Mouse (Mus musculus) myocyte (in vitro differentiated cells): ENCODE data around the gene Klk12. TPM values are rescaled to one million over a fixed set of nuclear protein-coding genes. Genes with fewer than 3 reads are reported as not detected.

Experiments
- H3K27me3 ChIP-seq: one replicate; pipeline ENCODE4 v1.6.1; 2011; ENCODE audit not compliant: control insufficient read depth, insufficient read depth, insufficient read length
- H3K36me3 ChIP-seq: one replicate; pipeline ENCODE4 v1.6.1; 2011; ENCODE audit not compliant: control insufficient read depth, insufficient read depth
- H3K4me2 ChIP-seq: one replicate; pipeline ENCODE4 v1.6.1; 2011; ENCODE audit warnings: low read depth, control low read depth
- H3K4me3 ChIP-seq: one replicate; pipeline ENCODE4 v1.5.1; 2011; ENCODE audit warnings: mild to moderate bottlenecking, control low read depth, moderate library complexity
- H3K79me2 ChIP-seq: one replicate; pipeline ENCODE4 v1.6.1; 2011; ENCODE audit not compliant: control insufficient read depth, insufficient read depth
- H3ac ChIP-seq: one replicate; pipeline ENCODE4 v1.6.1; 2011; ENCODE audit not compliant: control insufficient read depth, insufficient read length
- CEBPB ChIP-seq: IDR thresholded peaks from 2 replicates; pipeline ENCODE4 v1.6.1; 2011; ENCODE audit warnings: mild to moderate bottlenecking, moderate library complexity; ENCODE audit not compliant: poor library complexity, insufficient read depth, severe bottlenecking
- E2F4 ChIP-seq: IDR thresholded peaks from one replicate; pipeline ENCODE4 v1.6.1; 2011; ENCODE audit warnings: mild to moderate bottlenecking, control low read depth, moderate library complexity; ENCODE audit not compliant: insufficient read depth
- MAX ChIP-seq: IDR thresholded peaks from one replicate; pipeline ENCODE4 v1.6.1; 2011; ENCODE audit warnings: low read depth, mild to moderate bottlenecking, control low read depth
- MYOD1 ChIP-seq, 3 experiments: IDR thresholded peaks; one replicate each; pipeline ENCODE4 v1.6.1; 2011; ENCODE audit warnings: control low read depth in 2 of 3, low read depth in 2 of 3, mild to moderate bottlenecking in 2 of 3, moderate library complexity in 1 of 3; ENCODE audit not compliant: insufficient read length in 2 of 3, control insufficient read depth in 1 of 3
- MYOG ChIP-seq, 3 experiments: IDR thresholded peaks; one replicate each; pipeline ENCODE4 v1.6.1; 2011; ENCODE audit warnings: control low read depth in 2 of 3, low read depth in 2 of 3, mild to moderate bottlenecking in 2 of 3; ENCODE audit not compliant: insufficient read length in 2 of 3, control insufficient read depth in 1 of 3, insufficient read depth in 1 of 3
- POLR2A ChIP-seq: IDR thresholded peaks from one replicate; pipeline ENCODE4 v1.6.1; 2011; ENCODE audit warnings: low read depth, mild to moderate bottlenecking, control low read depth, moderate library complexity; ENCODE audit not compliant: insufficient read length
- POLR2AphosphoS2 ChIP-seq: IDR thresholded peaks from one replicate; pipeline ENCODE4 v1.6.1; 2011; ENCODE audit warnings: low read depth, control low read depth; ENCODE audit not compliant: insufficient read length
- REST ChIP-seq: IDR thresholded peaks from one replicate; pipeline ENCODE4 v1.6.1; 2011; ENCODE audit warnings: mild to moderate bottlenecking, control low read depth, moderate library complexity; ENCODE audit not compliant: insufficient read depth, insufficient read length
- SRF ChIP-seq: IDR thresholded peaks from one replicate; pipeline ENCODE4 v1.6.1; 2011; ENCODE audit warnings: low read depth; ENCODE audit not compliant: control insufficient read depth, insufficient read length
- TCF12 ChIP-seq: IDR thresholded peaks from one replicate; pipeline ENCODE4 v1.6.1; 2011; ENCODE audit warnings: mild to moderate bottlenecking, control low read depth; ENCODE audit not compliant: poor library complexity, insufficient read depth, severe bottlenecking
- TCF3 ChIP-seq: IDR thresholded peaks from one replicate; pipeline ENCODE4 v1.6.1; 2011; ENCODE audit warnings: low read depth, control low read depth; ENCODE audit not compliant: insufficient read length
- USF1 ChIP-seq: IDR thresholded peaks from one replicate; pipeline ENCODE4 v1.6.1; 2011; ENCODE audit warnings: low read depth, mild to moderate bottlenecking, control low read depth, moderate library complexity
- polyA plus RNA-seq: library from polyadenylated mRNA; unstranded; fragments of >200 nt; fragmentation: generic; extraction: Trizol; gene quantifications from one replicate; pipeline ENCODE4 v1.2.1, GENCODE M21; 2012; ENCODE audit warnings: missing spikeins

Gene Klk12
- 0.05 TPM for polyA plus RNA-seq

GRCm38 (mm10) chr7:43768597-43768996 is at the start of gene Klk12:
Gene Klk12, plus strand, starts transcription at chr7:43768897.
- no peak for TF ChIP-seq POLR2AphosphoS2
- no peak for TF ChIP-seq E2F4
- no peak for TF ChIP-seq MYOD1 (IDR thresholded peaks at IDR 0.05; ENCODE audit: control insufficient read depth in 1 of 3, insufficient read length in 2 of 3, low read depth in 2 of 3)
- no peak for TF ChIP-seq CEBPB
- no peak for TF ChIP-seq SRF
- no peak for TF ChIP-seq REST
- no peak for TF ChIP-seq TCF12
- no peak within 1 kb of the TSS for H3ac ChIP-seq
- H3K4me2 ChIP-seq = no peak within 1 kb of the TSS
- no peaks in the 10 kb centered on the region for H3K36me3 ChIP-seq
- no peak within 1 kb of the TSS for H3K4me3 ChIP-seq
- no peaks in the 10 kb centered on the region for H3K79me2 ChIP-seq
- H3K27me3 ChIP-seq = no peaks in the 10 kb centered on the region

- Histone ChIP-seq H3K79me2 (no peaks in the 10 kb centered on the region), H3K4me2 (no peak overlapping the region), H3K27me3 (no peaks in the 10 kb centered on the region), H3ac (no peak overlapping the region), H3K36me3 (no peaks in the 10 kb centered on the region), H3K4me3 (no peak overlapping the region)
- TF ChIP-seq TCF12 = no peak
- TF ChIP-seq MYOD1 (IDR thresholded peaks at IDR 0.05; ENCODE audit: control insufficient read depth in 1 of 3, insufficient read length in 2 of 3, low read depth in 2 of 3) = no peak
- TF ChIP-seq POLR2A = no peak
- no peak for TF ChIP-seq MAX
- no peak for TF ChIP-seq SRF
- no peak for TF ChIP-seq TCF3
- TF ChIP-seq USF1 = no peak
- no peak for TF ChIP-seq MYOG (IDR thresholded peaks at IDR 0.05; ENCODE audit: control insufficient read depth in 1 of 3, insufficient read depth in 1 of 3, insufficient read length in 2 of 3, low read depth in 2 of 3)
- no peak for TF ChIP-seq CEBPB
- no peak for TF ChIP-seq REST
- no peak for TF ChIP-seq E2F4
- TF ChIP-seq POLR2AphosphoS2 = no peak
Measured at GRCm38 (mm10) chr7:43747788-43748187, 20.9 kb upstream of the Klk12 start.

GRCm38 (mm10) chr7:43752806-43753205 is 15.9 kb upstream of the Klk12 start:
- Histone ChIP-seq H3K4me3 (no peak overlapping the region), H3K79me2 (no peaks in the 10 kb centered on the region), H3K4me2 (no peak overlapping the region), H3ac (no peak overlapping the region), H3K27me3 (no peaks in the 10 kb centered on the region), H3K36me3 (no peaks in the 10 kb centered on the region)
- no peak for TF ChIP-seq TCF3
- no peak for TF ChIP-seq TCF12

- Histone ChIP-seq H3K27me3 (no peaks in the 10 kb centered on the region), H3K4me3 (no peak overlapping the region)
- no peak for TF ChIP-seq CEBPB
- no peak for TF ChIP-seq POLR2A
- no peak for TF ChIP-seq E2F4
- TF ChIP-seq MAX = no peak
- TF ChIP-seq REST = no peak
- no peak for TF ChIP-seq USF1
- no peak for TF ChIP-seq MYOG (IDR thresholded peaks at IDR 0.05; ENCODE audit: control insufficient read depth in 1 of 3, insufficient read depth in 1 of 3, insufficient read length in 2 of 3, low read depth in 2 of 3)
- no peak for TF ChIP-seq SRF
- TF ChIP-seq TCF3 = no peak
Measured at GRCm38 (mm10) chr7:43766484-43766883, 2.2 kb upstream of the Klk12 start.

GRCm38 (mm10) chr7:43769636-43770035 is 939 bp downstream of the Klk12 start:
- no peak for TF ChIP-seq REST
- TF ChIP-seq MYOD1 (IDR thresholded peaks at IDR 0.05; ENCODE audit: control insufficient read depth in 1 of 3, insufficient read length in 2 of 3, low read depth in 2 of 3) = no peak
- TF ChIP-seq POLR2AphosphoS2 = no peak
- TF ChIP-seq CEBPB = no peak
- TF ChIP-seq MYOG (IDR thresholded peaks at IDR 0.05; ENCODE audit: control insufficient read depth in 1 of 3, insufficient read depth in 1 of 3, insufficient read length in 2 of 3, low read depth in 2 of 3) = no peak
- TF ChIP-seq MAX = no peak
- TF ChIP-seq USF1 = no peak
- no peak for TF ChIP-seq POLR2A
- no peak for TF ChIP-seq SRF
- TF ChIP-seq TCF12 = no peak
- TF ChIP-seq TCF3 = no peak
- TF ChIP-seq E2F4 = no peak
- Histone ChIP-seq H3K4me2 (no peak overlapping the region), H3K4me3 (no peak overlapping the region), H3K27me3 (no peaks in the 10 kb centered on the region), H3K79me2 (no peaks in the 10 kb centered on the region), H3K36me3 (no peaks in the 10 kb centered on the region), H3ac (no peak overlapping the region)

More at GRCm38 (mm10) chr7:43766484-43766883, 2.2 kb upstream of the Klk12 start:
- Histone ChIP-seq H3K79me2 (no peaks in the 10 kb centered on the region), H3ac (no peak overlapping the region), H3K36me3 (no peaks in the 10 kb centered on the region), H3K4me2 (no peak overlapping the region)
